Mouse (Mus musculus) kidney, postnatal 4 days (tissue): ENCODE measurements around the gene Zfp326.
"Not testable (repeated sequence)": the region's sequence is repeated elsewhere in the genome, so short reads cannot be mapped to it uniquely, and the experiment has no call there.

ENCODE experiments used
- DNase-seq, 2 experiments: peaks; one replicate each; pipeline ENCODE4 v3.0.0; 2021; ENCODE audit warnings: mixed read lengths in 2 of 2

The Zfp326 gene

DNA sequence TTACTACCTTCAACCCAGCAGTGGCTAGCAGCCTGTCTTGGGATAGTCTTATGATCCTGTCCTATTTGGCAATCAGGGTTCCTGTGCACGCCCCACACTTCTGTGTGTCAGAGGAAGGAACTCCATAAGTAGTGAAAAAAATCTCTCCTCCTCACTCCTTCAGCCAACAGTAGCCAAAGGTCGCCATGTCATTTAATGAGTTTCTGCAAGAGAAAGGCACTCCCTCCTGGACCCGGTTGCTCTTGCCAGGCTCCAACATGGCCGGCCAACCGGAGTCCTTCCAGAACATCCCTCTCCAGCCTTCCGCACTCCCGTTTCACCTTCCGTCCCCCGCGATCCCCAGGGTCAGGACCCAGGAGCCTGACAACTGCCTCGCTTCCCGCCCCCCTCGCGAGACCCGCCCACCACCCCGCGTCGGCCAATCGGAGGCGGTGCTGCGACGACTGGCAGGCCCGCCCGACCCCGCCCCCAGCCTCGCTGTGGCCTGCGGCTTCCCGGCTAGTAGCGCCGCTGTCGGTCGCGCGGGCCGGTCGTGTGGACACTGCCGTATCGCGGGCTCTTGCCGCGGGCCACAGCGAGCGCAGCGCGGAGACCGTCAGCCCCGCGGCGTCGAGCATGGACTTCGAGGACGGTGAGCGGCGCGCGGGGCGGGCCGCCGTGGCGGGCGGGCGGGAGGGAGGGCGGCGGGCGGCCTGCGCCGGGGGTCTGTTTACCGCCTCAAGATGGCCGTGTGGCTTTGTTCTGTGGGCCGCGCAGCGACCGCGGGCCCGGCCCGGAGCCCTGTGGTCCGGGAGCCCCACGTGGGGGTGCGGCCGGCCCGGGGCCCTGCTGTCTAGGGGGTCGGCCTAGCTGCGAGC, at the start of gene Zfp326:
TSS of gene Zfp326 (plus strand) at position 498 of the 857 bp plus-strand sequence.
- peak; percentile 97 to 98 for DNase-seq

DNA sequence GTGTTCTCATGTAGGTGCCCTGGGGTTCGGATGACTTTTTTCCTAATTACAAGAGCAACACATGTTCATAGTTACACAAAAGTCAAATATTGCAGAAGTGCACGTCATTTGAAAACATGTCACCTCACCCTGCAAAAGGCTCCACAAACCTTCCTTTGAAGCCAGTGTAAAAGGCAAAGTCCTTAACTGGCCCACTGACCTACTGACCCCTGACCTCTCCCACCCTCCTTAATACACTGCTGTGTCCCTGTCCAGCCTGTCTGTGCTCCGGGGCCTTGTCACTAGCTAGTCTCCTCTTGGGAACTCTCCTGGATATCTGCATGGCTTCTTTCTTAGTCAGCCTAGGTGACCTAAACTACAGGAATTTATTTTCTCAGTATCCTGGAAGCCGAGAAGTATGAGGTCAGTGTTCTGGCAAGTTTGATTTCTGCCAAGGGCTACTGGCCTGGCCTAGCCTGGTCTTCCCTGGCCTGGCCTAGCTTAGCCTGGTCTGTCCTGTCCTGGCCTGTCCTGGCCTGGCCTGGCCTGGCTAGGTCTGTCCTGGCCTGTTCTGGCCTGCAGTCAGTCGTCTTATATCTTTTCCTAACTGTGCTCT, 49.4 kb upstream of the Zfp326 start:
- no peak for DNase-seq

DNA sequence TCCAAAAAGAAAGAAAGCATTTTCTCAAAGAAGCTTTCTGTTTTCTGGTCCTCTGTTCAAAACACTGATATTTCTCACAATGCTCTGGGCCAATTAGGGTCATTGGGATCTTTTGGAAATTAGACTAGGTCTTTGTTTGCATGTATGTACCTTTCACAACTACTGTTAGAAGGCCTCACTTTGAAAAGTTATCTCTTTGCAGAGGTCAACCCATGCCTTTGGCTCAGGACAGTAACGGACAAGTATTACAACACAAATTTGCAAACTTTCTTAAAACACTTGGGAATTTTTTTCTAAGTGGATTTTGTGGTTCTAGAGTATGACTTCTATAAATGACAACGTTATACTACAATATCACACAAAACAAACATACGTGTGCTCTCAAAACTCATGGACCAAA, 48.3 kb upstream of the Zfp326 start:
- DNase-seq = no peak

DNA sequence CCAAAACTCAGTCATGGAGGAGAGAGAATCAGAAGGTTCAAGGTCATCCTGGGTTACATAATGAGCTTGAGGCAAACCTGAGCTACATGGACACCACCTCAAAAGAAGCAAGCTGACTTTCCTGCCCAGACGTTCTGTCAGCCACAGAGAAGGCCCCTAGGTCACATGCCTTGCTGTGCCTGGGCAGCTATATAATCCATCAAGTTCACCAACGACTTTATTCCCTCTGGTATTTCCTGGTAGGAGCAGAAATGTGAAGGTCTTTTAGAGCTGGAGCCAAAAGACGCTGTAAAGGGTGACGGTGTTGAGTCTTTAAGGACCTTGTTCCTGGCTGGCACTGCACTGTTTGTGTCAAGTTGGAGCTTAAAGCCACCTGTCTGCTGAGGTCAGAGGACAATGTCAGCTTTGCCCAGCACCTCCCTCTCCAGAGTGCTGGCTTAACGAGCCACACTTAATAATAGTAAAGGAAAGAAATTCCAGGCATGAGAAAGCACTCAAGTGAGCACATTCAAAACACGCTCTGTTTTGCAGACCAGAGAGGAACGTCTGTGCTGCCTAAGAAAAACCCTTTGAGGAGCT, 47.3 kb upstream of the Zfp326 start:
- DNase-seq = peak in 1 of 2 experiments; percentile 51

DNA sequence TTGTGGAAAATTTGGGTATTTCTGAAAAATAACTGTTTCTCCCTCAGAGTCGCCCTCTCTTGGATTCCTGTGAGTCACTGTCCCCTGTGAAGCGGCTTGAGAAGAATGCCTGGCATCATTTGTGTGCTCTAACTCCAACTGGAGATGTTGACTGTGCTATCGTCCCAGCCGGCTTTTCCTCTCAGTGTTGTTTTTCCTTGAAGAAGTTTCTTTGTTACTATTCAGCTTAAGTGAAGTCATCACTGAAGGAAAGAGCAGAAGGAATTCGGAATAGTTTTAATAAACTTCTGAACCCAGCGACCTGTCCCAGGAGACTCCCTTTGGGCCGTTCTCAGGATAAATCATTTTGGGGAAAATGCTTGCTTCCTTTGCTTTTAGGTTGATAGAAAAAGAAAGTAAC, 44.2 kb upstream of the Zfp326 start:
- peak in 1 of 2 experiments; percentile 53 for DNase-seq

DNA sequence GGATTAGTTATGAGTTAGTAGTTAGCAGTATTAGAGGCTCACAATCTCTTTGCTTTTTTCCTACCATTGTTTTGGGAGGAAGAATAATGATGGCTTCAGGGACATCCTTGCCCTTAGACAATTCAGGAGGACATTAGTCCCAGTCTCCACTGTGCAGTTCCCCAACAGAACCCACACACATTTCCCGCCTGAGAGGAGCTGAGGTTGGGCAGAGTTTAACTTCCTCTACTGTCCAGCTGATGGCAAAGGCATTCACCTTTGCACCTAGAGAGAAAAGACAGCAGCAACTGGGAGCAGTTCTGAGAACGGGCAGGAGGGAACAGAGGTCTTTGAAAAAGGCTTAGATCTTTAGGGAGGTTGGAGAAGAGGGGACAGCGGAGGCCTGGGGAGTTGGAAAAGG, 42.4 kb upstream of the Zfp326 start:
- DNase-seq = no peak

DNA sequence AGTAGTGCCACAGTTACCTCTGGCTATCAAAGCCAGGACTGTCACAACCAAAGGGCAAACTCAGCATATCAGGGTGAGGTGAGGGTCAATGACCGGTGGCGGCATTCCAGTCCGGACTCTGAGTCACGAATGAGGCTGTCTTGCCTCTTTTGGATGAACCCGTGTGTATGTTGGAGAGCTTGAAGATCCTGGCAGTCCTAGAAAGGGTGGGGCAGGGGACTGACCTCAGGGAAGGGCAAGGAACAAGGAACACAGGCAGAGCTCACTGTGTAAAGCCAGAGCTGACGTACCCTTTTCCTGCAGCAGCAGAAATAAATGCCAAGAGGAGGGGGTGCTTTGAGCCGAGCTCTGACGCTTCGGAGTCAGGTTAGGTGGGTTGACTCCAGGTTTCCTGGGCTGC, 40.4 kb upstream of the Zfp326 start:
- DNase-seq = no peak

DNA sequence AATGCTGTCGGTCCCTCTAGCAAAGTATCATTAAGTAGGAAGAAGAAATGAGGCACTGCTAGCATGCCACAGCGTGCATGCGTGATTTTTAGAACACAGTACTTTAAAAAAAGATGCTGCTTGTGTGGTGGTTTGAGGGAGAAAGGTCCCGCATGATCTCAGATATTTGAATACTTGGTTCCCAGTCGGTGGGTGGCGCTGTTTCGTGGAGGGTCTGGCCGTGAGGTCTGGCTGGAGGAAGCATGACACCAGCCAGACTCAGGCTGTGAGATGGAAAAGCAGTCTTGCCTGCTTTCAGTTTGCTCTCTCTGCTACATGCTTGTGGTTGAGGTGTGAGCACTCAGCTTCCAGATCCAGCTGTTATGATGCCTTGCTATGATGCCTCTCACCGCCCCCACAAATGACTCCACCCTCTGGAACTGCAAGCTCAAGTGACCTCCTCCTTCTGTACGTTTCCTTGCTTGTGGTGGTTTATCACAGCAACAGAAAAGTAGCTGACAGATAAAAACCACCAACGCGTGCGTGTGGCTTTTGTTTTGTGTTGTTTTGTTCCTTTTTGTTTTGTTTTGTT, 36.5 kb upstream of the Zfp326 start:
- DNase-seq = no peak

DNA sequence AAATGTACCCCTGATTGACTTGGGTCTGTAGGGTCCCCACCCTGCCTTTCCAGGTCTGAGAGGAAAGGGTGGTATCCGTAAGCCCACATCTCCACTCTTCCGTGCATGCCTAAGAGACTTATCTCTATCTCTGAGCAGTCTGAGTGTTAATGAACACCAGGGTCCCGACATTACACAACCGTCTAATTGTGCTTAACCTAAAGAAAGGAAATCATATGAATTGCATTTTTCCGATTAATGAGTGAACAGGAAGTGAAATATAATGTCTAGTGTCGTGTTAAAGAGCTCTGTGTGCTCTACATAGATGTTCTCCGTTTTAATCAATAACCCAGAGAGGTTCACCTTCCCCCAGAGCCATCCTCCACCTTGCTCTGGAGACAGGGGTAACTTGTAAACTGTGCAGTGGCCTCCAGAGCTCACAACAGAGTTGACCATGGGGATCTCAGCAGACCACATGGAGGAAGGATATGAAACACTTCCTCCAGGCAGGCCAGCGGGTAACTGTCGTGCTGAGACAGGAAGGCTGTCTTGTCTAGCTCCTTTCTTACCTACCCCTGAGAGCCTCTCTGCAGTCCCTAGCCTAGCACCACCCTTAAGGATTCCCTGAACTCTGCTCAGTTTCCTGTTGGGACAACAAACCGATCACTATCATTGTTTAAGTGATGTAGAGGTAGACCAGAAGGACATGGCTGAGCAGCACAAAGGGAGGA, 32.2 kb upstream of the Zfp326 start:
- DNase-seq = no peak

DNA sequence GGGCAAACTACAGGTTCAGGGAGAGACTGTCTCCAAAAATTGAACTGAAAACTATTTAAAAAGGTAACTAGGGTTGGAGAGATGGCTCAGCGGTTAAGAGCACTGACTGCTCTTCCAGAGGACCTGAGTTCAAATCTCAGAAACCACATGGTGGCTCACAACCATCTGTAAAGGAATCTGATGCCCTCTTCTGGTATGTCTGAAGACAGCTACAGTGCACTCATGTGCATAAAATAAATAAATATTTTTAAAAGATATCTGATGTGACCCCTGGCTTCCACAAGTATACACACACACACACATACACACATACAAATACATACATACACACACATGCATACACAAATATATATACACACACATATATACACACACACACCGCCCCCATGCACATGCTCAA, 31.3 kb upstream of the Zfp326 start:
- no peak for DNase-seq

DNA sequence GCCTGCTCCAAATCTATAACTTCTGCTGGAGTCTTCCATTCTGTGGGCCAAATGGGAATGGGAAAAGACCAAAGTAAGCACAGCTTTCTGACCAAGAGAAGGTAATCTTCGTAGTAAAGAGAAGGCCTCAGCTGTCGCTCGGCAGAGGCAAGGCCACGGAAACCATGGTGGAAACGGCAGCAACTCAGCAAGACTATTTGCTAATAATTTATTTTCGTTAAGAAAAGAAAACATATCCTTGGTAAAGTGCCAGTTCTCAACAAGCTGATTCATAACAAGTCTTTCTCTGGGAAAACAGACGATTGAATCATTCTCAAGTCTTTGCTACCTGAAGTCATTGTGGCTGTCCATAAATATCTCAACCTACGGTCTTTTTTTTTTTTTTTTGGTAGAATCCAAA, 28.6 kb upstream of the Zfp326 start:
- no peak for DNase-seq

DNA sequence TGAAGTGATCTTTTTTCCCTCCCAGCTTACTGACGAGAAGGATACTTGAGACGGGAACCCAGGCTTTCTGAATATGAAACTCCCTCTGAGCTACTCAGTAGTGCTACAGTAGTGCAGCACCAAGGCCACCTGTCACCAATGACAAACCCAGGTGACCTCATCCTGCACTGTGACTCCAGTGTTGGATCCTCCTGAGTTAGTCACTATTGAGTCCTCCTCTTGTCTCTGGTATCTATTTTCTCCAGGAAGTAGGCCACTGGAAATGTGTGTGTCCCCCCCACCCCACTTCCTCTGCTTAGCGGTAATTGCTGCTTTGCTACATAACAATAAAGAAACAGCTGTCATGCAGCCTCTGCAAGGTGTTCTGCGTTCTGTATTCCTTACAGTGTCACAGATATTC, 27.1 kb upstream of the Zfp326 start:
- DNase-seq = no peak

DNA sequence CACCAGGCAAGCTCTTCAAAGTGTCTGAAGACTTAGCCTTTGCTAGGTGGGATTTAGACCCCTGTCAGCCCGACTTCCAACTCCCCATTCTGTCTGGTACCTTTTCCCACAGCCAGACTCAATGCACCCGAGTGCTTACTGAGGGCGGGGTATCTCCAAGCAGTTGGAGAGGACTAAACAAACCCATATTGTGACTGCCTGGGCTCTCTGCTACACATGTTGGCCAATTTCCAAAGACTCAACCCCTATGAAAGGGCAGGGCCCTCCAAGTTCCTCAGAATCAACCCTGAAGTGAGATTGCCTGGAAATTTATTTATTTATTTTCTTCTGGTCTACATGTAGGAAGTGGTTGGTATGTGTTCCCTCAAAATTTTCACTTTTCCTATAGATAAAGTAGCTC, 26.7 kb upstream of the Zfp326 start:
- DNase-seq = no peak

DNA sequence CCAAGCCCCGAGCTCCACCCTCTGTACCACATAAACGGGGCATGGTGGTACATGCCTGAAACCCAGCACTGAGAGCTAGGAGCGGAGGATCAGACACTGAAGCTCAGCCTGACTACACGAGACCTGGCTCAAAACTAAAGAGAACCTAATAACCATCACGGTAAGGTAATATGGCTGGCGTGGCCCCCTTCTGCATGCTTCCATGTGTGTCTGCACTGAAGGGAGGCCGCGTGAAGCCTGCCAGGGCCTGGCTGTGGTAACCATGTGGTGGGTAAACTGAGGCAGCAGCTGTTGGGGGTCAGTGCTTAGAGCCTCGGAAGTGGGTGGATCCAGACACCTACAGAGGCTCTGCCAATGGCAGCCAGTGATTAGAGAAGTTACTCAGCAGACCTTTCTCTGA, 23.1 kb upstream of the Zfp326 start:
- no peak for DNase-seq

DNA sequence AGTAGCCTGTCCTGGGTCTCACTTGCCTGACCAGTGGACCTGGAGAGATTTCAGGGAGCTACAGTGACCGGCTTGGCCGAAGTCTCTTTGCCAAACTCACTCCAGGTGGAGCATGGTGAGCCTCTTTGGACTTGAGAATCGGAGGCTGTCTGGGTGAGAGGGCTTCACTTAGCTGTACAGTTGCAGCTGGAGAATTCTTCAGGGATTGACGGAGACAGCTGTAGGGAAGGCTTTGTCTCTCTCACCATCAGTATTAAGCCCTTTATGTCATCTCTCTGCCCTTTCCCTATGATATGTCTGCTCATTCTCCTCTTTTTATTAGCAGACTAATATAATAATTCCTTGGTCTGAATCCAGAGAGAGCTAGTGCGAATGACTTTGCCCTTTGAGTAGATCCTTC, 18.9 kb upstream of the Zfp326 start:
- no peak for DNase-seq

DNA sequence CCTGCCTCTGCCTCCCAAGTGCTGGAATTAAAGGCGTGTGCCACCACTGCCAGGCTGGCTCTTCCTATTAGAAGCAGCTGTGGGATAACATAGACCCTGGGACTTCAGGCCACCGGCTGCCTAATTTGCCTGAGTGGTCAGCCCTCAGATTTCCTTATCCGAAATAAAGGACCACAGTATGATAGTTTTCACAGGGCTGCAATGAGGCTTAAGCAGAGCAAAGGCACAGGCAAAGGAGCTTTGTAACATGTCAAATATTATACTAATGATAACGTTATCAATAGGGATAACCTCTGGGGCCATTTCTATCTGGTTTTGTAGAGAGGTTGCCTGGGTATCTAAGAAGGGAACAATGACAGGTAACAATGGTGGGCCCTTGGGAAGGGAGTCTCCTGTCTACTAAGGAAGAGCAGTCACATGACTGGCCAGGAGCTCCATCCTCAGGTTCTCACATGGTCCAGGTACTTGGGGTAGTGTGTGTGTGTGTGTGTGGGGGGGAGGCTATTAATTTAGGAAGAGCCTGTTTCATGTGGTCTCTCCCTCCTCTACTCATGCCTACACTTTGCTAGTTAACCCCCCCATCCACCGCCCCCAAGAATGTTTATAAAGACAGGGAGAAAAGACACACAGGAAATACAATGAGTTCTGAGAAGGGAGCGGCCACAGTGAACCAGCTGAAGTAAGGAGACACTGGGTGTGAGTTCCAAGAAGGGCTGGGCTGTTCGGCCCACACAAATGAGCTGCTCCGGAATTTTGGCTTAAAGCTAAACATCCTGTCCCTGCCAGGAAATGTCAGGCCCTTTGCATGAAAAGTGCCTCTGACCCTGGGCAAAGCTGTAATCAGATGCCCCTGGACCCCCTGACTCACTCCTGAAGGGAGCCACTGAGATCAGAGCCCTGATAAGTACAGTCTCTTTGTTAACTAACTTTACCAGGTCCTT, 17.3 kb upstream of the Zfp326 start:
- DNase-seq = peak; percentile 27 to 52

DNA sequence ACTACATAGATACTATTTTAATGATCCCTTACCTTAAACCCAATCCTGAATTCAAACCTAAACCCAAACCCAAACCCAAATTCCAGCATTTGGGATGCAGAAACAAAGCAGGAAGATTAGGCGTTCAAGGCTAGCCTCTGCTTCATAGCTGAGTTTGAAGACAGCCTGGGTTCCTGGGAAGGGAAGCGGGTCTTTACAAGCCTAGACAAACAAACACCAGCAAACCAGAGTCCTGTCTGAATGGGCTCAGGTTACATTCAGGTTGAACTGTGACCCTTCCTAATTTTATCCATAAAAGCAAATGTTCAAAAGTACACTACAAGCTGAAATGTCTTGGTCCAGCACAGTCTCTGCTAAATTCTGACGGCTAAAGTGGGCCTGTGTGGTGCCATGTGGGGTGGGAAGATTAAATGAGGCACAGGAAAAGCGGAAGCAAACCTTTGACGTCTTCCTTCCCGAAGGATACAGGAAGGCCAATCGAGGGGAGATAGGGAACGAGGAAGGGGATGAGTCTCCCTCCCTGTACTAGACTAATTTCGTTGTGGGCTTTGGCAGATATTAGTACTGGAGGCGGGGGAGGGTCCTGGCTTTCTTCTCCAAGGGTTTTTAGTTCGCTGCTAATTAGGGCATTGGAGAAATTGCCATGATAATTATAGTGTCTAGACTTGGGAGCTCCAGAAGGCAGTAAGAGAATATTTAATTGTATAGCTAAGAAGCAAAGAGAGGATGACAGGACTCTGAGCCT, 16.5 kb upstream of the Zfp326 start:
- DNase-seq = no peak

DNA sequence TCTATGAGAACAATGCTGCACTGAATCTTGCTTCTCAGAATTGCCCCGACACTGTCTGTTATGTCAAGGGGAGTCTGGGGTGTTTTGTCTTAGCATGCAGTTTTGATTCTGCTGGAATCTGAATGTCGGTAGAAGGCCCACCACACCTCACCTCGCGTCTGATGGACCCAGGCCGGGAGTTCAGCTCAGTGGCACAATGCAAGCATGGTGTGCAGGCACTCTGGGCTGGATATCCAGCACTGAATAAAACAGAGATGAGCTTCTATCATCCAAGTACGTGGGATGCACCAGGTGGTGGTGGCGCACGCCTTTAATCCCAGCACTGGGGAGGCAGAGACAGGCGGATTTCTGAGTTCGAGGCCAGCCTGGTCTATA, 15.9 kb upstream of the Zfp326 start:
- DNase-seq = no peak

DNA sequence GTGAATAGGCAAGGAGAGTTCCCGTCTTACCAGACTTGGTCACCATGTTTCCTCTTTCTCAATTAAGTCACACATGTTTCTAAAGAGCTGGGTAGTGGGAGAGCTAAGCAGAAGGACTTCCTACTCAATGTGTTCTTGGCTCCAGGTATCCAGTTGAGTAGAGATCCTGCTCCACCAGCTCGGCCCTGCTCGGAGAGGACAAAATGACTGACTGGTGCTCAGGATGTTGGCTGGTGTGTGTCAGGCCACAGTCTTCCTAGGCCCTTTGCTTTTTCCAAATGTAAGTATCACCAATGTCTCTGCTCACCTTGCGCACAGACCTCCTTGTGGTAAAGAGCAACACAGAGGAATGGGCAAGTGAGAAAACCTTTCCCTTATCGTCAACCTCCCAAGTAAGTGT, 14.7 kb upstream of the Zfp326 start:
- DNase-seq = no peak

DNA sequence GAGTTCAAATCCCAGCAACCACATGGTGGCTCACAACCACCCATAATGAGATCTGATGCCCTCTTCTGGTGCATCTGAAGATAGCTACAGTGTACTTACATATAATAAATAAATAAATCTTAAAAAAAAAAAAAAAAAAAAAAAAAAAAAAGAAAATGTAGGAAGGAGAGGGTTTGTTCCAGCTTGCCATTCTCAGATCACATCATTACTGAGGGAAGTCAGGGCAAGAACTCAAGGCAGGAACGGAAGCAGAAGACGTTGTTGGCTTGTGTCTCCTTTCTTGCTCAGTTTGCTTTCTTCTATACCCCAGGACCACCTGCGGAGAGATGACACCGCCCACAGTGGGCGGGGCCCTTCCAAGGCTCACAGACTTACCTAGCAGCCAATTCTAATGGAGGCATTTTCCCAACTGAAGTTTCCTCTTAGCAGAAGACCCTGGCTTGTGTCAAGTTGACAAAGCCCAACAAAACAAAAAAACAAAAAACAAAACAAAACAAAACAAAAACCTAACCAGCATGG, 11.2 kb upstream of the Zfp326 start:
- not testable (repeated sequence) for DNase-seq

DNA sequence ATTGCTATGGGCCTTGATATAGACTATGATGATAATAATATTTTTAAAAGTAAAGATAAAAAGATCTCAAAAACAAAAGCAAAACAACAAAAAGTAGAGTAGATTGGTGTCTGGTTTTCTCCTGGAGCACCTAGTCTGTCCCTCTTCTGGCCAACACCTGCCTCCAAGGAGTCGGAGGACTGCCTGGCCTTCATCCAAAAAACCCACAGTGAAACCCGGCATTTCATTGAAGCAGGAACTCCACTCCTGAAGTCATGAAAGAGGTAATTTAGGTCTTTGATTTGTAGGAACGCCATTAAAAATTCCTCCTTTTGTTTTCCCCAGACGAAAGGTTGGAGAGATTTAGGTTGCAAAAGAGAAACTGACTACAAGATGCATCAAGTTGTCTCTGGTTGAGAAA, 8.9 kb upstream of the Zfp326 start:
- peak in 1 of 2 experiments; percentile 44 for DNase-seq
